Mouse (Mus musculus): Measurements from ENCODE around the gene Ctr9.

- TF ChIP-seq CTCF (IDR thresholded peaks at IDR 0.05), result no peak
- TF ChIP-seq EP300 (IDR thresholded peaks at IDR 0.05; ENCODE audit: insufficient read depth, low read depth, low read length), result no peak
Observed at GRCm38 (mm10) chr7:111078271-111078670, 49.5 kb downstream of the Ctr9 start.

Measured in heart, adult 2 months (tissue).